In the genomic region with DNA sequence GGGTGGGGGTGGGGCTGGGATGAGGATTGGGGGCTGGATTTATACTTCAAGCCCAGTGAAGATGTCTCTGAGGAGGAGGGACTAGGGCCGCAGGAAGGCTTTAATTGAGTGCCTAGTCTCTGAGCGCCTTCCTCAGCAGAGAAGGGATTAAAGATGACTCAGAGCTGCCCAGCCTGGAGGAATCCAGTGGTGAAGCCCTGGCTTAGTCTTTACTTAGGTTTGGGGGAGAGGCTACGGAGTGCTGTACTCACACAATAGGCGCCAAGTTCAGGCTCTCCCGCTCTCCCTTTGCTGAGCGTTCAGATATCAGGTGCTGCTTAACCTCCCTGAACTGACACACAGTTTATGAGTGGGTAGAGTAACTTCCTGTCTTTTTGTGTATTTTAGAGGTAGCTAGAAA, we compare ENCODE assay signal across 8 mouse cellular contexts.
DNase-seq lines count a peak whose midpoint lies in the region; ATAC-seq and TF ChIP-seq lines count a peak whose summit lies in the region.

No protein-coding gene starts in this region.

- H3K4me2 ChIP-seq in forebrain, embryonic 13.5 days: peak overlapping the region; percentile 66
- peak overlapping the region; percentile 68 for H3K4me2 ChIP-seq in liver, embryonic 16.5 days (ENCODE audit: low read depth, low read length)
- H3K4me2 ChIP-seq in neural tube, embryonic 12.5 days (replicated peaks): peak overlapping the region; percentile 68

- no peak for TF ChIP-seq CTCF in ES-Bruce4 (IDR thresholded peaks at IDR 0.05; ENCODE audit: low read depth, low read length)

- peaks cover 3% of the 10 kb centered on the region for H3K4me1 ChIP-seq in ES-Bruce4 (ENCODE audit: control insufficient read depth, insufficient read depth, low read length)
- peaks cover 38% of the 10 kb centered on the region for H3K4me1 ChIP-seq in forebrain, embryonic 13.5 days
- peaks cover 28% of the 10 kb centered on the region for H3K4me1 ChIP-seq in liver, embryonic 16.5 days (ENCODE audit: control insufficient read depth, low read depth, low read length)
- peaks cover 25% of the 10 kb centered on the region for H3K4me1 ChIP-seq in neural tube, embryonic 12.5 days

- peak; percentile 73 for DNase-seq in 3134 (ENCODE audit: extremely low read depth, insufficient read length, low spot score)
- DNase-seq in hindlimb bud, embryonic 11.5 days (ENCODE audit: extremely low spot score, low read depth, low spot score): peak; percentile 26
- DNase-seq in thymus, postnatal 25 days: peak; percentile 67

- H3K27ac ChIP-seq in ES-Bruce4 (ENCODE audit: insufficient read depth, low read length): peak overlapping the region; percentile 37
- H3K27ac ChIP-seq in forebrain, embryonic 13.5 days: peak overlapping the region; percentile 93
- H3K27ac ChIP-seq in liver, embryonic 16.5 days (ENCODE audit: low read length): peak overlapping the region; percentile 86
- H3K27ac ChIP-seq in neural tube, embryonic 12.5 days: no peak overlapping the region; the same call in 1 of the 2 replicates

- peak overlapping the region; percentile 52 for H3K4me3 ChIP-seq in ES-Bruce4 (ENCODE audit: low read depth, low read length)
- peak overlapping the region; percentile 58 for H3K4me3 ChIP-seq in forebrain, embryonic 13.5 days
- peak overlapping the region; percentile 72 for H3K4me3 ChIP-seq in liver, embryonic 16.5 days (ENCODE audit: low read depth, low read length)
- peak overlapping the region; percentile 54 for H3K4me3 ChIP-seq in neural tube, embryonic 12.5 days

- H3K9me3 ChIP-seq in ES-Bruce4 (replicated peaks; ENCODE audit: control insufficient read depth, insufficient read depth, low read length, poor library complexity, severe bottlenecking): no peaks in the 10 kb centered on the region
- no peaks in the 10 kb centered on the region for H3K9me3 ChIP-seq in forebrain, embryonic 13.5 days (replicated peaks)
- no peaks in the 10 kb centered on the region for H3K9me3 ChIP-seq in liver, embryonic 16.5 days (replicated peaks; ENCODE audit: control insufficient read depth, low read length)
- H3K9me3 ChIP-seq in neural tube, embryonic 12.5 days: no peaks in the 10 kb centered on the region

- peak; percentile 41; the same call in 1 of the 2 replicates for ATAC-seq in cerebellum, adult (ENCODE audit: insufficient number of reproducible peaks, low FRiP score, low TSS enrichment)
- ATAC-seq in forebrain, embryonic 13.5 days: peak; percentile 62
- ATAC-seq in liver, embryonic 16.5 days (ENCODE audit: low read depth): peak; percentile 62
- ATAC-seq in neural tube, embryonic 12.5 days (ENCODE audit: low FRiP score, low read depth): peak; percentile 61

- peak overlapping the region; percentile 25 for H3K9ac ChIP-seq in ES-Bruce4 (ENCODE audit: low read depth, poor library complexity, severe bottlenecking)
- H3K9ac ChIP-seq in forebrain, embryonic 13.5 days: peak overlapping the region; percentile 62
- peak overlapping the region; percentile 78 for H3K9ac ChIP-seq in liver, embryonic 16.5 days (ENCODE audit: low read depth, low read length)
- peak overlapping the region; percentile 58 for H3K9ac ChIP-seq in neural tube, embryonic 12.5 days

- no peak for TF ChIP-seq POLR2A in ES-Bruce4 (IDR thresholded peaks at IDR 0.05; ENCODE audit: insufficient read depth, low read length)

- under 1% methylated on average over 6 of the region's 6 CpGs for WGBS in forebrain, embryonic 13.5 days
- 1% methylated on average over 6 of the region's 6 CpGs for WGBS in liver, embryonic 16.5 days (ENCODE audit: insufficient replicate concordance)
- 2% methylated on average over 6 of the region's 6 CpGs for WGBS in neural tube, embryonic 12.5 days

- TF ChIP-seq EP300 in ES-Bruce4 (IDR thresholded peaks at IDR 0.05; ENCODE audit: insufficient read depth, low read depth, low read length): 0 out of 2 replicates have a peak, but pooled peaks have one; percentile 25

- no peaks in the 10 kb centered on the region for H3K27me3 ChIP-seq in ES-Bruce4 (ENCODE audit: control insufficient read depth, insufficient read depth, low read length, poor library complexity, severe bottlenecking)
- no peaks in the 10 kb centered on the region for H3K27me3 ChIP-seq in forebrain, embryonic 13.5 days
- no peaks in the 10 kb centered on the region for H3K27me3 ChIP-seq in liver, embryonic 16.5 days (ENCODE audit: control insufficient read depth, insufficient read depth, low read depth, low read length)
- H3K27me3 ChIP-seq in neural tube, embryonic 12.5 days (replicated peaks): no peaks in the 10 kb centered on the region

- H3K36me3 ChIP-seq in ES-Bruce4 (ENCODE audit: control insufficient read depth, insufficient read depth, low read length, poor library complexity, severe bottlenecking): no peaks in the 10 kb centered on the region
- H3K36me3 ChIP-seq in forebrain, embryonic 13.5 days (ENCODE audit: poor library complexity, severe bottlenecking): no peaks in the 10 kb centered on the region
- H3K36me3 ChIP-seq in liver, embryonic 16.5 days (ENCODE audit: control insufficient read depth, insufficient read depth): no peaks in the 10 kb centered on the region
- H3K36me3 ChIP-seq in neural tube, embryonic 12.5 days: no peaks in the 10 kb centered on the region

Comparison
In these comparisons a context has a peak if more than half of its experiments do, and no peak if none do; other contexts are left out.
1. H3K9ac ChIP-seq: peak in every context shown above with its lines; median percentile 78 in liver, embryonic 16.5 days; 62 in forebrain, embryonic 13.5 days; 58 in neural tube, embryonic 12.5 days; 25 in ES-Bruce4.